Mouse (Mus musculus): ENCODE data around the gene Tmem120b.
A peak's percentile ranks its signal among the peaks of the same experiment; 100 is the strongest.

Tmem120b gene

GRCm38 (mm10) chr5:123068115-123068514 lies at the start of gene Tmem120b:
Gene Tmem120b, plus strand, starts transcription at chr5:123068415.
- DNase-seq (ENCODE audit: low spot score in 2 of 2): no peak

- peak in 1 of 2 experiments; percentile 5 for DNase-seq (ENCODE audit: low spot score in 2 of 2)
Measured at GRCm38 (mm10) chr5:123019336-123020016, 48.7 kb upstream of the Tmem120b start.

GRCm38 (mm10) chr5:123020426-123020825 lies 47.8 kb upstream of the Tmem120b start:
- no peak for DNase-seq (ENCODE audit: low spot score in 2 of 2)

- no peak for DNase-seq (ENCODE audit: low spot score in 2 of 2)
Measured at GRCm38 (mm10) chr5:123021438-123021837, 46.8 kb upstream of the Tmem120b start.

GRCm38 (mm10) chr5:123023049-123023448 lies 45.2 kb upstream of the Tmem120b start:
- DNase-seq (ENCODE audit: low spot score in 2 of 2): no peak

- DNase-seq (ENCODE audit: low spot score in 2 of 2): no peak
Measured at GRCm38 (mm10) chr5:123024312-123024711, 43.9 kb upstream of the Tmem120b start.

GRCm38 (mm10) chr5:123024965-123025573 lies 43.1 kb upstream of the Tmem120b start:
- DNase-seq (ENCODE audit: low spot score in 2 of 2): no peak

GRCm38 (mm10) chr5:123026414-123026813 lies 41.8 kb upstream of the Tmem120b start:
- no peak for DNase-seq (ENCODE audit: low spot score in 2 of 2)

GRCm38 (mm10) chr5:123027436-123027835 lies 40.8 kb upstream of the Tmem120b start:
- DNase-seq (ENCODE audit: low spot score in 2 of 2): no peak

- no peak for DNase-seq (ENCODE audit: low spot score in 2 of 2)
Measured at GRCm38 (mm10) chr5:123029729-123030128, 38.5 kb upstream of the Tmem120b start.

GRCm38 (mm10) chr5:123031312-123031711 lies 36.9 kb upstream of the Tmem120b start:
- no peak for DNase-seq (ENCODE audit: low spot score in 2 of 2)

- DNase-seq (ENCODE audit: low spot score in 2 of 2): no peak
Measured at GRCm38 (mm10) chr5:123033646-123034160, 34.5 kb upstream of the Tmem120b start.

- DNase-seq (ENCODE audit: low spot score in 2 of 2): no peak
Measured at GRCm38 (mm10) chr5:123035089-123035488, 33.1 kb upstream of the Tmem120b start.

GRCm38 (mm10) chr5:123035564-123035963 lies 32.7 kb upstream of the Tmem120b start:
- no peak for DNase-seq (ENCODE audit: low spot score in 2 of 2)

GRCm38 (mm10) chr5:123038115-123038514 lies 30.1 kb upstream of the Tmem120b start:
- DNase-seq (ENCODE audit: low spot score in 2 of 2): no peak

GRCm38 (mm10) chr5:123039120-123039752 lies 29.0 kb upstream of the Tmem120b start:
- no peak for DNase-seq (ENCODE audit: low spot score in 2 of 2)

GRCm38 (mm10) chr5:123040796-123041195 lies 27.4 kb upstream of the Tmem120b start:
- no peak for DNase-seq (ENCODE audit: low spot score in 2 of 2)

GRCm38 (mm10) chr5:123043856-123044255 lies 24.4 kb upstream of the Tmem120b start:
- no peak for DNase-seq (ENCODE audit: low spot score in 2 of 2)

- no peak for DNase-seq (ENCODE audit: low spot score in 2 of 2)
Measured at GRCm38 (mm10) chr5:123045561-123046295, 22.5 kb upstream of the Tmem120b start.

GRCm38 (mm10) chr5:123046916-123047315 lies 21.3 kb upstream of the Tmem120b start, which contains the start of gene Morn3:
Gene Morn3, minus strand, starts transcription at chr5:123047016.
- DNase-seq (ENCODE audit: low spot score in 2 of 2): no peak

GRCm38 (mm10) chr5:123049271-123049670 lies 18.9 kb upstream of the Tmem120b start:
- no peak for DNase-seq (ENCODE audit: low spot score in 2 of 2)

- DNase-seq (ENCODE audit: low spot score in 2 of 2): no peak
Measured at GRCm38 (mm10) chr5:123050918-123051317, 17.3 kb upstream of the Tmem120b start.

All from right cerebral cortex, postnatal 36 days (tissue).